Mouse (Mus musculus) limb, embryonic 11.5 days (tissue): ENCODE measurements at regions not wholly inside any gene's neighbourhood (a gene's known extent, or its start where the extent isn't known, plus 50 kb on each side); places are given as distances from the start of the nearest gene placed in this dataset.

ENCODE experiments used
- ATAC-seq: fragments of 200-750 bp; cut with Nextera tagmentation; 2 replicates; pipeline ENCODE4 v1.8.0; 2017; ENCODE audit warnings: low read depth; ENCODE audit not compliant: insufficient number of reproducible peaks, low FRiP score, low TSS enrichment
- DNase-seq: peaks from one replicate; pipeline ENCODE4 v3.0.0-alpha.2; 2015; ENCODE audit warnings: low spot score
- H3K27ac ChIP-seq: fragments of 300-500 bp; sonication (generic); replicated peaks from 2 replicates; pipeline ENCODE4 v1.5.1; 2014; ENCODE audit warnings: low read depth, mild to moderate bottlenecking, low read length
- H3K27me3 ChIP-seq: fragments of 300-500 bp; sonication (generic); 2 replicates; pipeline ENCODE4 v1.6.1; 2014; ENCODE audit warnings: mild to moderate bottlenecking, low read length, mixed read lengths; ENCODE audit not compliant: control insufficient read depth, insufficient read depth
- H3K36me3 ChIP-seq: fragments of 300-500 bp; sonication (generic); 2 replicates; pipeline ENCODE4 v1.6.1; 2014; ENCODE audit warnings: mild to moderate bottlenecking, low read length, moderate library complexity, mixed read lengths; ENCODE audit not compliant: control insufficient read depth, insufficient read depth
- H3K4me1 ChIP-seq: fragments of 300-500 bp; sonication (generic); 2 replicates; pipeline ENCODE4 v1.6.1; 2014; ENCODE audit warnings: low read length, mixed read lengths; ENCODE audit not compliant: control insufficient read depth, insufficient read depth
- H3K4me2 ChIP-seq: fragments of 300-500 bp; sonication (generic); 2 replicates; pipeline ENCODE4 v1.6.1; 2014; ENCODE audit warnings: low read depth, mild to moderate bottlenecking, moderate library complexity; ENCODE audit not compliant: severe bottlenecking
- H3K4me3 ChIP-seq: fragments of 300-500 bp; sonication (generic); 2 replicates; pipeline ENCODE4 v1.5.1; 2014; ENCODE audit warnings: low read depth, low read length
- H3K9ac ChIP-seq: fragments of 300-500 bp; sonication (generic); 2 replicates; pipeline ENCODE4 v1.6.1; 2014; ENCODE audit warnings: mild to moderate bottlenecking, low read length
- H3K9me3 ChIP-seq: fragments of 300-500 bp; sonication (generic); 2 replicates; pipeline ENCODE4 v1.6.1; 2016; ENCODE audit warnings: low read length; ENCODE audit not compliant: control insufficient read depth
- WGBS: fragments of 180-500 bp; shearing (Covaris S2); extraction: QIAGEN DNeasy Blood & Tissue Kit; methylation state at CpG from one replicate; pipeline ENCODE4 v1.1.7; 2014; 5-methylcytosine and 5-hydroxymethylcytosine counted together

- H3K27me3 ChIP-seq = no peaks in the 10 kb centered on the region
- H3K4me3 ChIP-seq = no peak overlapping the region
- H3K4me2 ChIP-seq = no peak overlapping the region
- DNase-seq (no peak), ATAC-seq (no peak)
- no peak overlapping the region for H3K27ac ChIP-seq
- 50% methylated on average over 1 of the region's 1 CpGs for WGBS
- H3K36me3 ChIP-seq = no peaks in the 10 kb centered on the region
- H3K4me1 ChIP-seq = peaks cover 5% of the 10 kb centered on the region; the same call in 1 of the 2 replicates
- no peak overlapping the region for H3K9ac ChIP-seq
- H3K9me3 ChIP-seq = no peaks in the 10 kb centered on the region
These were observed 105.5 kb upstream of the Ccnd1 start for GRCm38 (mm10) chr7:145045230-145045629.

DNA sequence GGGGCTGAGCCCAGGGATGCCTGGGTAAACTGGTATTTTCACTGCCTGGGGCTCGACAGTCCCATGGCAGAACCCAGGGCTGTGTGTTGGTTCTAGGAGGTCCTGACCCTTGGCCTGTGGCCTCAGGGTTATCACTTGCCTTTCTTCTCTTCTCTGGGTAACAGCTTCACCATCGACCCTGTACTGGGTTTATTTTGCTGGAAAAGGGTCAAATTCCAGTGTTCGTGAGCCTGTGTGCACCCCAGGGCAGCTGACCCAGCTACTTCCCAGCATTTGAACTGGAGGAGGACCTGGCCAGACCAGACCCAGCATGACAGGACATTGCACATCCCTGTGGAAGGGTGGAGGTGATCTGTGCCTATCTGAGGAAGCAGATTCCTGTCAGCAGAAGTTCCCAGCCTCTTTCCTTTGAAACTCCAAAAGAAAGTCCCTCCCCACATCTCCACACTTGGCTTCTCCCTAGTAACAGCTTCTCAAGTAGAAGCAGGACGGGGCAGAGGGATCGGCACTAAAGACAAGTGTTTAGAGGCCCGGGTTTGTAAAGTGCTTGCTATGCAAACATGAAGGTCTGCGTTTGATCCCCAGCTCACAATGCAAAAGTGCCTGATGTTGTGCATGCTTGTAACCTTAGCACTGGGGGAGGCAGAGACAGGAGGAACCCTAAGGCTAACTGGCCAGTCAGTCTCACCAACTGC lies 103.9 kb upstream of the Ccnd1 start:
- H3K36me3 ChIP-seq = no peaks in the 10 kb centered on the region
- WGBS = 44% methylated on average over 7 of the region's 7 CpGs
- peaks cover 5% of the 10 kb centered on the region; the same call in 1 of the 2 replicates for H3K4me1 ChIP-seq
- H3K9me3 ChIP-seq = no peaks in the 10 kb centered on the region
- no peak overlapping the region for H3K4me2 ChIP-seq
- H3K27me3 ChIP-seq = no peaks in the 10 kb centered on the region
- no peak overlapping the region for H3K4me3 ChIP-seq
- DNase-seq (no peak), ATAC-seq (no peak)
- no peak overlapping the region for H3K27ac ChIP-seq
- no peak overlapping the region for H3K9ac ChIP-seq

GRCm38 (mm10) chr7:145040871-145041270 lies 101.1 kb upstream of the Ccnd1 start:
- no peak overlapping the region for H3K9ac ChIP-seq
- 80% methylated on average over 8 of the region's 8 CpGs for WGBS

GRCm38 (mm10) chr7:145034385-145034784 lies 94.7 kb upstream of the Ccnd1 start:
- H3K4me2 ChIP-seq = no peak overlapping the region
- 57% methylated on average over 1 of the region's 1 CpGs for WGBS
- no peak overlapping the region for H3K27ac ChIP-seq
- H3K27me3 ChIP-seq = no peaks in the 10 kb centered on the region
- H3K4me3 ChIP-seq = no peak overlapping the region
- no peaks in the 10 kb centered on the region for H3K9me3 ChIP-seq
- H3K9ac ChIP-seq = no peak overlapping the region
- no peak for DNase-seq
- no peaks in the 10 kb centered on the region for H3K36me3 ChIP-seq
- peaks cover 16% of the 10 kb centered on the region for H3K4me1 ChIP-seq
- no peak for ATAC-seq

More at GRCm38 (mm10) chr7:145040871-145041270, 101.1 kb upstream of the Ccnd1 start:
- H3K36me3 ChIP-seq = no peaks in the 10 kb centered on the region
- no peaks in the 10 kb centered on the region for H3K4me1 ChIP-seq
- H3K27ac ChIP-seq = no peak overlapping the region
- no peak for DNase-seq
- H3K27me3 ChIP-seq = no peaks in the 10 kb centered on the region
- no peaks in the 10 kb centered on the region for H3K9me3 ChIP-seq
- ATAC-seq = no peak
- no peak overlapping the region for H3K4me3 ChIP-seq
- H3K4me2 ChIP-seq = no peak overlapping the region

GRCm38 (mm10) chr7:145031275-145031674 lies 91.5 kb upstream of the Ccnd1 start:
- Histone ChIP-seq H3K36me3 (no peaks in the 10 kb centered on the region), H3K27me3 (no peaks in the 10 kb centered on the region), H3K9me3 (no peaks in the 10 kb centered on the region), H3K4me3 (peak overlapping the region; percentile 15), H3K4me2 (peak overlapping the region; percentile 49), H3K27ac (peak overlapping the region; percentile 60), H3K9ac (no peak overlapping the region; the same call in 1 of the 2 replicates), H3K4me1 (peaks cover 16% of the 10 kb centered on the region)
- ATAC-seq (no peak), DNase-seq (no peak)
- WGBS = 7% methylated on average over 7 of the region's 7 CpGs

DNA sequence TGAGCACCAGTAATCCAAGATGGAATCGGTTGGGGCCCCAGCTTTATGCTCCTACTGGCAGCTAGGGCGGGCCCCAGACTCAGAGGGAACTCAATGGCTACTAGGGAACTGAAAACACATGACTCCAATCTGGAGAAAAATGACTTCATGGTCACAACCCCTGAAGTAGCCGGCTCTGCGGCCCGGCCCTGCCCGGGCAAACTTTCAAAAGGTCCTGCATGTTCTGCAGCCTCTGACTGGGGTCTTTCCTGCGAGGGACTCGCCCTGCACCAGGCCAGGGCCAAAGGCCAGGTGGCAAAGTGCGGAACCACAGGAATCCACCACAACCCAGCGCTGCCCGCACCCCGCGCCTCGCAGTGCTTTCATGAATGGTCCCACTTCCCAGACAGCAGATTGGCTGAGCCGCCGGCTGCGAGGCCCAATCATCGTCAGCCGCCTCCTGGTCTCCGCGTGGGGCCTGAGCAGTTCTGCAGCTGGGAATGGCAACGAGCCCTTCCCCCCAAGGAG lies 91.0 kb upstream of the Ccnd1 start:
- peak; percentile 93 for ATAC-seq
- WGBS = under 1% methylated on average over 22 of the region's 22 CpGs
- peak overlapping the region; percentile 15 for H3K4me3 ChIP-seq
- H3K4me2 ChIP-seq = peak overlapping the region; percentile 49
- H3K36me3 ChIP-seq = no peaks in the 10 kb centered on the region
- H3K4me1 ChIP-seq = peaks cover 16% of the 10 kb centered on the region
- H3K27ac ChIP-seq = peak overlapping the region; percentile 60
- DNase-seq = peak; percentile 92
- H3K27me3 ChIP-seq = no peaks in the 10 kb centered on the region
- H3K9me3 ChIP-seq = no peaks in the 10 kb centered on the region
- peak overlapping the region; percentile 43; the same call in 1 of the 2 replicates for H3K9ac ChIP-seq

DNA sequence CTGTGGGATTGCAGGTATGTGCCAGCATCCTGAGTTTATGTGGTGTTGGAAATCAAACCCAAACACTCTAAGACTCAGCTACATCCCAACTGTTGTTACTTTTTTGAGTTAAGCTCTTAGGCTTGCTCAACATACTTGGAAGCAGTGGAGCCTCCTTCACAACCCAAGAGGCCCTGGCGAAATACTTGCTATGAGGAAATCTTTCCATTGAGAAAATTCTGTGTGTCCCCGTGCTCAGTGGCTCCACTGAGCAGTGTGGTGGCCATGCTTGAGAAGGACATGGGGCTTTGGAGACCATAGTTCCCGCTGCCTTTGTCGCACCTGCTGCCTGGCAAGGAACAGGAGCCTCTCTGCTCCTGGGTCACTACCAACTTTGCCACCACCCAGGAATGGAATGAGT lies 89.9 kb upstream of the Ccnd1 start:
- 88% methylated on average over 4 of the region's 4 CpGs for WGBS
- ATAC-seq (no peak), DNase-seq (no peak)
- Histone ChIP-seq H3K9ac (no peak overlapping the region), H3K4me2 (no peak overlapping the region), H3K27ac (0 out of 2 replicates have a peak overlapping the region, but pooled peaks have one; percentile 60), H3K36me3 (no peaks in the 10 kb centered on the region), H3K27me3 (no peaks in the 10 kb centered on the region), H3K9me3 (no peaks in the 10 kb centered on the region), H3K4me3 (no peak overlapping the region), H3K4me1 (peaks cover 16% of the 10 kb centered on the region)

GRCm38 (mm10) chr7:145029124-145029523 lies 89.4 kb upstream of the Ccnd1 start:
- Histone ChIP-seq H3K27me3 (no peaks in the 10 kb centered on the region), H3K4me2 (no peak overlapping the region), H3K4me3 (no peak overlapping the region), H3K27ac (no peak overlapping the region), H3K36me3 (no peaks in the 10 kb centered on the region), H3K4me1 (peaks cover 16% of the 10 kb centered on the region), H3K9ac (no peak overlapping the region), H3K9me3 (no peaks in the 10 kb centered on the region)
- ATAC-seq (no peak), DNase-seq (peak; percentile 56)
- 30% methylated on average over 4 of the region's 4 CpGs for WGBS
